Mouse (Mus musculus) adrenal gland (tissue): ENCODE results near the gene Gm5741.

Source experiments
- intact Hi-C: fragments of 180-260 bp; cut with DNase I; formaldehyde crosslinking; loops from one replicate; pipeline ENCODE4 v1.15.1; 2025

Gm5741 gene

DNA sequence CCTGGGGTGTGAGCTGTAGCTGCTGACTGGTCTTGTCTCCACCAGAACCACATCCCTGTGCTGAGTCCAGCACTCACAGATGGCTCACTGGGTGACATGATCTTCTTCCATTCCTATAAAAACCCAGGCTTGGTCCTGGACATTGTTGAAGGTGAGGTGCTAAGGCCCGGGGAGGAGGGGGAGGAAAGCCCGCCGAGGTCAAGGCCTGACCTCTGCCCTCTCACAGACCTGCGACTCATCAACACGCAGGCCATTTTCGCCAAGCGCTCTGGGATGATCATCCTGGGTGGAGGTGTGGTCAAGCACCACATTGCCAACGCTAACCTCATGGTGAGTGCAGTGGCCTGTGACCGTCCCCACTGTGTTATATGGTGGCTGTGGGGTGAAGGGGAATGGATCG, 6.4 kb upstream of the Gm5741 start:
- intact Hi-C loops = loop anchor here (5.0 kb wide), 1 partner anchor 37 kb away; the partner anchor contains the start of gene Tnpo2

- intact Hi-C loops = loop anchor here (5.0 kb wide), 1 partner anchor 36 kb away; the partner anchor contains the start of gene Tnpo2
Observed at GRCm38 (mm10) chr8:85073041-85073612, 5.3 kb upstream of the Gm5741 start.

DNA sequence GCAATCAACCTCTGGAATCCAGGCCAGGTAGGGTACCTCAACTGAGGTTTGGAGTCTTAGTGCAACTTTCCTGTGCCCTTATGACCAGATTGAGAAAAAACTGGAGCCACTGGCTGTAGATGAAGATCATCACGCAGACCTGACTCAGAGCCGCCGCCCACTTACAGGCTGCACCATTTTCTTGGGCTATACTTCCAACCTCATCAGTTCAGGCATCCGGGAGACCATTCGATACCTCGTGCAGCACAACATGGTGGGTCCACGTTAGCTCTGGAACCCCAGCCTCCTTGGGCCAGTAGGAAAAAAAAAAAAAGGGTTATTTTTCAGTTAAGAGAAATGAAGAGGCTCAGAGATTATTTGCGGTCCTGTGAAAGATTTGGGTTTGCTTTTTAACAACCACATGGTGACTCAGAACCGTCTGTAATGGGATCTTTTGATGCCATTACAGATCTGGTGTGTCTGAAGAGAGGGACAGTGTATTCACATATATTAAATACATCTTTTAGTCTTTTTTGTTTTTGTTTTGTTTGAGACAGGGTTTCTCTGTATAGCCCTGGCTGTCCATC, 4.7 kb upstream of the Gm5741 start:
- intact Hi-C loops = loop anchor here (5.0 kb wide), 1 partner anchor 35 kb away; the partner anchor contains the start of gene Tnpo2

DNA sequence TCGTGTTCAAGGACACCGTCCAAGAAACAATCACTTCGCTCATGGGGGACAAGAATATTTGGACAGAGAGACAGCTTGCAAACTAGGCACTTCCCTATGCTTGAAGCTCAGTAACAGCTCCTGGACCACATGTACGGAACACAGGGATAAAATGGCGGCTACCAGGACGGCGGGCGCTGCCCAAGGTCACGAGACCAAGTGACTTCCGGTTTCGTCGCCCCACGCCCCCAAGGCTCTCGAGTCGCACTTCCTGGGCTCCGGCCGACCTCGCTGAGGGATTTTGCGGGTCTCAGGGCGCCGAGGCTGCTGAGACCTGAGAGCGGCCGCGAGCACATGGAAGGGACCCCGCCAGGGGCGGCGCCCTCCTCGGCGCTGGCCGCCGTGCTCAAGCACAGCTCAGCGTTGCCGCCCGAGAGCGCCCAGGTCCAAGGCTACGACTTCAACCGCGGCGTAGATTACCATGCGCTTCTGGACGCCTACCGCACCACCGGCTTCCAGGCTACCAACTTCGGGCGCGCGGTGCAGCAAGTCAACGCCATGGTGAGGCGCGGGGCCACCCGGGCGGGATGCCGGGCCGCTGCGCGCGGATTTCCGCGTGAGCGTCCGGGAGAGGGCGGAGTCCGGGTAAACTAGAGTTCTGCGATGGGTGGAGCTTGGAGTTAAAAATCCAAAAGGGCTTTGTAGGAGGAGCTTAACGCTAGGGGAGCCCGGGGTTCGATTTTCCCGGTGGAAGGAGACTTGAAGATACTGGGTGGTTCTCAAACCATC, 3.9 kb upstream of the Gm5741 start, which contains the start of gene Dhps:
TSS of gene Dhps (plus strand) at position 244 of the 768 bp plus-strand sequence.
- intact Hi-C loops = loop anchor here (5.0 kb wide), 1 partner anchor 34 kb away; the partner anchor contains the start of gene Tnpo2

- intact Hi-C loops = loop anchor here (5.0 kb wide), 1 partner anchor 34 kb away; the partner anchor contains the start of gene Tnpo2
Observed at GRCm38 (mm10) chr8:85071041-85071440, 3.3 kb upstream of the Gm5741 start.

GRCm38 (mm10) chr8:85067155-85067554, 627 bp downstream of the Gm5741 start:
- intact Hi-C loops = no loop called here

DNA sequence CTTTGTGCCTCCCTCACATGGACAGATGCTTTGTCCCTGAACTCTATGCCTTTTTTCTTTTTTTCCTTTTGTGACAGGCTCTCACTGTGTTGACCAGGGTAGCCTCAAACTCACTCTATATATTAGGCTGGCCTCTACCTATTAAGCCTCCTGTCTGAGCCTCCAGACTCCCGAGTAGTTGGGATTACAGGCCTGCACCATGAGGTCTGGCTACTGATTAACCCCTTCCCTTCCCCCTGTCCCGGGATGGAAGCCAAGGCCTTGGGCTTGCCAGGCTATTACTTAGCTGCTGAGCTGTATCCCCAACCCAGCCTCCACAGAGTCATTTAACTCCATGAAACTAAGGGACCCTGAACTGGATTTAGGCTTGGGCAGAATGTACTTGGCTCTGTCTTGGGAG, 2.6 kb downstream of the Gm5741 start:
- intact Hi-C loops = no loop called here

GRCm38 (mm10) chr8:85062603-85063002, 5.2 kb downstream of the Gm5741 start:
- intact Hi-C loops = no loop called here

DNA sequence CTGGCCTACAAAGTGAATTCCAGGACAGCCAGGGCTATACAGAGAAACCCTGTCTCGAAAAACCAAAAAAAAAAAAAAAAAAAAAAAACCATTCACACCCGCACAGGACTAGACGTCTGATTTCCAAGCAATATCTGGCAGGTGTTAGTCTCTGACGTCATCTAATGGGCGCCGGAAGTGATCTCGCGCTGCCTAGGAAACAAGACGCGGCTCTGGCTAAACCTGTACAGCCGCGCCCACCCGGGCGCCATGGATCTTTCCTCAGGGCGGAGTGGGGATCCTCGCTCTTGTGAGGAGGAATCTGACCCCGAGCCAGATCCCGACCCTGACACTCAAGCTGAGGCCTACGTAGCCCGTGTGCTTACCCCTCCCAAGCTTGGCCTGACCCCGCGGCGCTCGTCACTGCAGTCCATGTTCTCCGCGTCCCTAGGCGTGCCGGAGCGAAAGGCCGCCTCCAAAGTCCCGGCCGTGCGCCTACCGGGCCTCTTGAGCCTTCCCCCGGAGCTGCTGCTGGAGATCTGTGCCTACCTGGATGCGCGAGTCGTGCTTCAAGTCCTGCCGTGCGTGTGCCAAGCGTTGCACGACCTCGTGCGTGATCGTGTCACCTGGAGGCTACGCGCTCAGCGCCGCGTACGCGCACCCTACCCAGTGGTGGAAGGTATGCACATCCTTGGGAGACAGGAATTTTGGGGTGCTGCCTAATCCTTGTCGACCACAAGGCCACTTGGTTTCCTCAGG, 7.7 kb downstream of the Gm5741 start, which contains the start of gene Fbxw9:
TSS of gene Fbxw9 (plus strand) at position 177 of the 738 bp plus-strand sequence.
- intact Hi-C loops = no loop called here

DNA sequence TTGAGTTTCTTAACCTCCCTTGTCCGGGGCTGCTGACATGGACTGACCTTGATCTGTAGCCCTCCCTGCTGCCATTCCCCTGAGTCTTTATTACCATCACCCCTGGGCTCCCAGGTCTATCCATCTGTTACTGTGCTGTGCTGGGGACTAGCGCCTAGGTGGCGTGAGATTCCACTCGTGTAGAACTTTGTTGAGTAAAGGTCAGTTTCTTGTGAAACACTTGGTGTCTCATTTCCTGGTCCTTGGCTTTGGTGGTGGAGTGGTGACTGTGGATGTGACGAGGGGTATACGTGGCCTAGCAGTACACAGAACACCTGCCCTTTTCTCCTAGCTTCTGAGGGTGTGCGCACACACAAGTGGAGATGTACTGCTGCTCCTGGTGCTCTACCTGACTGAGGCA, 10.4 kb downstream of the Gm5741 start:
- intact Hi-C loops = no loop called here

- intact Hi-C loops = no loop called here
Observed at GRCm38 (mm10) chr8:85043619-85044018, 24.2 kb downstream of the Gm5741 start.

GRCm38 (mm10) chr8:85037681-85038531, 29.9 kb downstream of the Gm5741 start:
- intact Hi-C loops = loop anchor here (5.0 kb wide), 1 partner anchor 34 kb away; the partner anchor contains the start of gene Dhps

DNA sequence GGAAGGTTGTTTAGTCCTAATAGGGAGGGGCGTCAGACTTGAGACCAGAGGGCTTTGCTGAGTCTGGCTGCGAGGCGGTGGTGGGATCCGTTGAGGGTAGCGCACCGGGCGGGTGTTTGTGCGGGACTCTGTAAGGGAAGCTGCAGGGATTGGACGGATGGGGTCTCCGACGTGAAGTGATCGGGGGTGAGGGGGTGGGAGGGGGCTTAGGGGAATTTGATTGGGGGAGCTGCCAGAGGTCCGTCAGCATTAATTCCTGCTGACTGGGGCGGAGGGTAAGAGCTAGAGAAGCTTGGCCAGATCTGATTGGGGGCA, 30.5 kb downstream of the Gm5741 start:
- intact Hi-C loops = loop anchor here (5.0 kb wide), 1 partner anchor 35 kb away; the partner anchor contains the start of gene Dhps

DNA sequence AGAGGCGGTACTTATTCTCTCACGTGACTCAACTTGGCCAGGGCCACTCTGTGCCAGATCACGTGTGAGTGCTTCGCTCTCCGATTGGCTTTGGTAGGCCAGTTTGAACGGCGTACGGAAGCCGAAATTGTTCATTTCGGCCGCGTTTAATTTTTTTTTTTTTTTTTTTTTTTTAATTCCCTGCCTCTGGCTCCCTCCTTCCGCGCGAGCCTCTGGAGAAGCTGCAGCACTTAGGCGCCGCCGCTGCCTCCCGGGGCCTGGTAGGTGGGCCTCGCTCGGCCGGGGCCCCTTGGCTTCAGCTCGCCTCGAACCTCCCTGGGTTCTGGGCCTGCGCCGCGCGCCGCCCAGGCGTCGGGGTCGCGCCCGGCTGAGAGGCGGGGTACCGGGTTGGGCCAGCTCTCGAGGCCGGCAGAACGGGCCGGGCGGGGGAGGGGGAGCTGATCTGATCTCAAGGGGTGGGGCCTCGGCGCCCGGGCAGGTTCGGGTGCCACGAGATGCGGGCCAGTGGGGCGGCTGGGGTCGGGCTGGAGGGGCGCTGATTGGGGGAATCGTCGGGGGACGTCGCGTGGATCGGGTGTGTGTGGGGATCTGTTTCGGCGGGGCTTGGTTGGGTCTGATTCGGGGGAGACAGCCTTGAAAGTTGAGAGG, 30.9 kb downstream of the Gm5741 start, which contains the start of gene Tnpo2:
TSS of gene Tnpo2 (plus strand) at position 198 of the 648 bp plus-strand sequence.
- intact Hi-C loops = loop anchor here (5.0 kb wide), 1 partner anchor 35 kb away; the partner anchor contains the start of gene Dhps

GRCm38 (mm10) chr8:85036381-85036717, 31.4 kb downstream of the Gm5741 start:
- intact Hi-C loops = loop anchor here (5.0 kb wide), 1 partner anchor 36 kb away; the partner anchor contains the start of gene Dhps

GRCm38 (mm10) chr8:85035728-85036310, 32.0 kb downstream of the Gm5741 start:
- intact Hi-C loops = loop anchor here (5.0 kb wide), 1 partner anchor 36 kb away; the partner anchor contains the start of gene Dhps

DNA sequence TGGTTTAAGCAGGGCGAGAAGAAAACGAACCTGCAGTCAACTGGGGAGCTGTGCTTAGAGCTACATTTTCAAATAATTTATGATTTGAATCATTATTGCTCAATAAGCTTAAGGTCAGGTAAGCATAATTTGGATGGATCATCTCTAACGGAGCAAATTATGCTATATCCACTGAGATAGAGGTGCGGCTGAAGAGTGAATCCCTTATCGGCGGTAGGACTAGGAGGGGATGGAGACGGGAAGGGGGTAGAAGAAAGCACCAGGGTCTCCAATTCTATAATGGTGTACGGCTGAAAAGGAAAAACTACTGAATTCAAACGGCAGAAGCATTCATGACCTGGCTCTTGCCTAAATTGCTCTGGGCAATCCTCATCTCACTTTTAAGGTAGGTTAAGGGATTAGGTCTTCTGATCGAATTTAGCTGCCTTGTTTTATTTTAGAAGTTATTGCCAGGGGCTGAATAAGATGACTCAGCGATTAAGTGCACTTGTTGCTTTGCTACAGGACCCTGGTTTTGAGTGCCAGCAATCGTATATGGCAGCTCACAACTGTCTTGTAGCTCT, 32.5 kb downstream of the Gm5741 start:
- intact Hi-C loops = loop anchor here (5.0 kb wide), 1 partner anchor 37 kb away; the partner anchor contains the start of gene Dhps

DNA sequence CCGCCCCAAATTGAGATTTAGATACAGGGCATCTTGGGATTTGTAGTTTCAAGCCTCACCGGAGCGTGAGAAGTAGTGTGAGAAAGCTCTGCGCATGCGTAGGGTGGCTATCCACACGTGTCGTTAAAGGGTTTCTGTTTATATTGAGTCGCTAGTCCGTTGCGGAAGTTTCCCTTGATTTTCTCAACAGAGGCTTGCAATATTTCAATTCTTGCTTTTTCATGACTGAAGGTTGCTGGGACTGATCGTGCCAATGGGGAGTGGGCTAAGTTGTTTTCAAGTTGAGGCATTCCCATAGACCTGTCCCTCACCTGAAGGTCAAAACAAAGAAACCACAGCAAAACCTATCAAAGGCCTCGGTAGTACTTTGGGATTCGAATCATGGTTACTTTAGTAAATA, 33.0 kb downstream of the Gm5741 start:
- intact Hi-C loops = loop anchor here (5.0 kb wide), 1 partner anchor 38 kb away; the partner anchor contains the start of gene Dhps

DNA sequence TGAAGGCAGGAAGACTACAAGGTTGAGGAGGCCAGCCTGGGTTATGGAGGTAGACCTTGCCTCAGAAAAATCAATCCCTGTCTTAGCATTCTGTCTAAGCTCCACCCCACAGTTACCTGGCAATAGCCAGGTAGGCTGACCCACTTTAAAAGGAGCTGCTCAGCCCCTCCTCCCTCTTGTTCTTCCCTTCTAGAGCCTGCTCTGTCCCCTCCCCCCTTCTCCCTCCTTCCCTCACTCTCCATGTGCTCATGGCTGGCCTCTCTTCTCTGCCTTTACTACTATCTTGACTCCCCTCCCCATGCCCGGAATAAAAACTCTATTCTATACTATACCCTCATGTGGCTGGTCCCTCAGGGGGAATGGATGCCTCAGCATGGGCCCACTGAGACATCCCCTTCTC, 33.9 kb downstream of the Gm5741 start:
- intact Hi-C loops = no loop called here
